Mouse (Mus musculus) intestine, embryonic 14.5 days (tissue): ENCODE data around the gene Cul3. TPM values are rescaled to one million over a fixed set of nuclear protein-coding genes. Genes with fewer than 3 reads are reported as not detected.

Experiments
- ATAC-seq: fragments of 200-750 bp; cut with Nextera tagmentation; replicated peaks from 2 replicates; pipeline ENCODE4 v1.8.0; 2017; ENCODE audit warnings: low read depth, moderate number of reproducible peaks, moderate TSS enrichment, moderate library complexity; ENCODE audit not compliant: low FRiP score, low TSS enrichment
- DNase-seq: peaks from one replicate; pipeline ENCODE4 v3.0.0-alpha.2; 2018; ENCODE audit warnings: low spot score
- H3K27ac ChIP-seq: fragments of 300-500 bp; sonication (generic); 2 replicates; pipeline ENCODE4 v1.5.1; 2014; ENCODE audit warnings: low read depth, mild to moderate bottlenecking, control low read depth
- H3K27me3 ChIP-seq: fragments of 300-500 bp; sonication (generic); replicated peaks from 2 replicates; pipeline ENCODE4 v1.6.1; 2014; ENCODE audit warnings: low read length, control low read depth; ENCODE audit not compliant: control insufficient read depth, insufficient read depth
- H3K36me3 ChIP-seq: fragments of 300-500 bp; sonication (generic); 2 replicates; pipeline ENCODE4 v1.6.1; 2014; ENCODE audit warnings: low read length, control low read depth; ENCODE audit not compliant: control insufficient read depth, insufficient read depth
- H3K4me1 ChIP-seq: fragments of 300-500 bp; sonication (generic); replicated peaks from 2 replicates; pipeline ENCODE4 v1.6.1; 2014; ENCODE audit warnings: low read length, control low read depth, mixed read lengths; ENCODE audit not compliant: control insufficient read depth, insufficient read depth
- H3K4me2 ChIP-seq: fragments of 300-500 bp; sonication (generic); 2 replicates; pipeline ENCODE4 v1.6.1; 2014; ENCODE audit warnings: low read length
- H3K4me3 ChIP-seq: fragments of 300-500 bp; sonication (generic); 2 replicates; pipeline ENCODE4 v1.5.1; 2014; ENCODE audit warnings: low read depth, low read length, control low read depth, mixed read lengths
- H3K9ac ChIP-seq: fragments of 300-500 bp; sonication (generic); 2 replicates; pipeline ENCODE4 v1.6.1; 2014; ENCODE audit warnings: mild to moderate bottlenecking, low read length
- H3K9me3 ChIP-seq: fragments of 300-500 bp; sonication (generic); 2 replicates; pipeline ENCODE4 v1.6.1; 2016; ENCODE audit warnings: low read length, control low read depth; ENCODE audit not compliant: control insufficient read depth
- WGBS: fragments of 180-500 bp; shearing (Covaris S2); extraction: QIAGEN DNeasy Blood & Tissue Kit; methylation state at CpG from one replicate; pipeline ENCODE4 v1.1.7; 2014; 5-methylcytosine and 5-hydroxymethylcytosine counted together
- polyA plus RNA-seq: library from polyadenylated mRNA; unstranded; fragments of >200 nt; fragmentation: Nextera tagmentation; extraction: Ambion mirVana; gene quantifications from 2 replicates; pipeline ENCODE4 v1.2.1, GENCODE M21; 2014

Gene Cul3
- polyA plus RNA-seq, 1 experiment from 2014 or later = 59.0 TPM

DNA sequence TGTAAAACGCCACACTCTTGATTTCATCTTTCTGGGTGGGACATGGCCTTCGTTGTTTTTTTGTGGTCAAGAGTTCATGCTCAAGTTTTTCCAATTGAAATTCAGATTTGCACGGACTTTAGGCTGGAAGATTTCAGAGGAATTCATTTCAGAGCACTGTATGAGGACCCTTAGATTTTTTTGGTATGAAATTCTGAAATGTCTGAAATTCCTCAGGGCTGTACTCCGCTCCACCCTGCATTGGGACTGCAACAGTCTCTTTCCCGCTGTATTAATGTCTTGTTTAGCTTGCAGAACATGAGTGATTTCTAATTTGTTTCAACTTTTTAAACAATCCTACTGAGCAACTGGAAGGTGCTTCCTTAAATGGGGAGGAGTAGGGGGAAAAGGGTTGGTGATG lies 90.0 kb downstream of the Cul3 start:
- WGBS = 55% methylated on average over 5 of the region's 5 CpGs
- Histone ChIP-seq H3K4me3 (no peak overlapping the region), H3K4me1 (no peaks in the 10 kb centered on the region), H3K9ac (no peak overlapping the region), H3K27me3 (no peaks in the 10 kb centered on the region), H3K36me3 (no peaks in the 10 kb centered on the region), H3K27ac (no peak overlapping the region), H3K4me2 (no peak overlapping the region), H3K9me3 (no peaks in the 10 kb centered on the region)
- ATAC-seq (no peak), DNase-seq (no peak)

DNA sequence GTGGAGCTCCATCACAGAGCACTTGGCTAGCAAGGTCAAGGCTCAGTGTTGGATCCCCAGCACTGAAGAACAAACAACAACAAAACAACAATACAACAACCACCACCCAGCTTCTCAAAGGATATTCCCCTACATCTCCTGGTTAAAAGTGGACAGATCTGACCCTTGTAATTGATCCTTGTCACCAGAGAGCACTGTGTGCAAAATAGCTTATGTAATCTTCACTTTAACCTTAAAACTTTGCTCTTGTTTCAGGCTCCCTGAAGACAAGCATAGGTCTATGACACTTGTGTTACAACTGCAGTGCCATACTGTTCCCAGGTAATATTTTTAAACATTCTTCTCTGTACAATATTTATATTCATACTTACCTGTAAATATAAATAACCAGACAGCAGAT lies 93.1 kb downstream of the Cul3 start:
- Histone ChIP-seq H3K27me3 (no peaks in the 10 kb centered on the region), H3K9ac (no peak overlapping the region), H3K36me3 (no peaks in the 10 kb centered on the region), H3K4me3 (no peak overlapping the region), H3K27ac (no peak overlapping the region), H3K9me3 (no peaks in the 10 kb centered on the region), H3K4me1 (no peaks in the 10 kb centered on the region), H3K4me2 (no peak overlapping the region)
- ATAC-seq (no peak), DNase-seq (no peak)

DNA sequence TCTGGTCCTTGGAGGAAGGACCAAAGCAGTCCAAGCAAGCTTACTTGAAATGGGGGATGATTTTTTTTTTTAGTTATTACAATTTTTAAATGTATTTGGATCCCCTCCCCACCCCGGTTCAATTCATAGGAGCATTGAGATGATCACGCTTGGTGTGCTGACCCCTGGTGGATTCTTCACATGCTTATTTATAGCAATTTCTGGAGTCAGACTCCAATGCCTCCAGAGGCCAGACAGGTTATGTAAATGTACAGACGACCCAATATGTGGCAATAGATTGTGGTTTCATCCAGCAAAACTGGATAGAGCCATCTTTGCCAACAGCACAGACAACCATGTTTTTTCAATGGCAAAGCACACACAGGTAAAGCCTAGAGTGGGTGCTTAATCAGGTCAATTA lies 96.2 kb downstream of the Cul3 start:
- no peak for ATAC-seq
- 63% methylated on average over 3 of the region's 3 CpGs for WGBS
- H3K27ac ChIP-seq = no peak overlapping the region

DNA sequence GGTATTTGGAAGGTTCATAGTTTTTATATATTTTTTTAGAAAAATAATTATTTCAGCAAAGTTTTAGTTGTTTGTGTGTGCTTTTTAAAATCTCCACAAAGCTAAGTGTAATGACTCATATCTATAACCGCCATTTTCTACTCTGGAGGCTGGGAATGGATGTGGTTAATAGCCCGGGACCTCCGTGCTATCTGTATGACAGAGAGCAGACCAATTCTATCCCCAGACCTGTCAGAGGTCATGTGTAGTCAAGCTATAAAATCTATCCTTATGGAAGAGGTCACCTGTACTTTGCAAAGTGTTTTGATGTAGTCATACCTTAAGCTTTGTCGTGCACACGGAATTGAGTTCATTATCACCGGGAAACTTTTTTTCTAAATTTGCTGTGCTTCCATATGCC lies 98.7 kb downstream of the Cul3 start:
- no peaks in the 10 kb centered on the region for H3K27me3 ChIP-seq
- DNase-seq (no peak), ATAC-seq (no peak)
- H3K4me3 ChIP-seq = no peak overlapping the region
- no peak overlapping the region for H3K9ac ChIP-seq
- H3K4me2 ChIP-seq = no peak overlapping the region
- no peak overlapping the region for H3K27ac ChIP-seq
- 89% methylated on average over 6 of the region's 6 CpGs for WGBS
- 0 out of 2 replicates have a peak, but pooled peaks cover 4% of the 10 kb centered on the region for H3K4me1 ChIP-seq
- H3K9me3 ChIP-seq = no peaks in the 10 kb centered on the region
- H3K36me3 ChIP-seq = no peaks in the 10 kb centered on the region

More for the DNA sequence above, 96.2 kb downstream of the Cul3 start:
- Histone ChIP-seq H3K27me3 (no peaks in the 10 kb centered on the region), H3K4me2 (no peak overlapping the region), H3K9me3 (no peaks in the 10 kb centered on the region), H3K9ac (no peak overlapping the region), H3K4me3 (no peak overlapping the region), H3K4me1 (0 out of 2 replicates have a peak, but pooled peaks cover 4% of the 10 kb centered on the region), H3K36me3 (no peaks in the 10 kb centered on the region)
- DNase-seq = no peak

DNA sequence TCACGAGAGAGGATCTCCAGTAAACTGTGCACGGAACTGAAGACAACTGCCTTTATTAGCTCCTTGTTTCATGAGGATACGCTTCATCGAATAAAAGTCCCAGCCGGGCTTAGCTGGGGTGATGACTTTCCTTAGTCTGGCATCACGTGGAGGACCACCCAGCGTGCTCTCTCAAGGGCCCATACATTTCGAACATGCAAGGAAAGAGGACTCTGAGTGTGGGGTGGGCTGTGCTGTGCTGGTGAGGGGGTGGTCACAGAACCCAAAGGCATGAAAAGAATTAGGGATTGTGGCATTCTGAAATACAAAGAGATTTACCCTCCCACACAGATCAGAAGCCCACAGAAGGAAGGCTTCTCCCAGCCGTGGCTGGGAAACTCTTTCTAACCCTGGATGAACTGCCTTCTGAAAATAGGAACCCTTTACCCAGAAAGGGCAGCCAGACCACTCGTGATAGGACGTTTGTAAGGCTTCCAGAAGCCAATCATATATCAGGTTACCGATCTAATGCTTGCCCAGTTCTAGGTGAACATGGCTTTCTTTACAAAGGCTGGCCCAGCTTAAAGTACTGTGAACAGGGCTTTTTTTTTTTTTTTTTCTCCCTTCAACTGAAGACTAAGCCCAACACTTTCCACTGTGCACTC lies 100.1 kb downstream of the Cul3 start:
- Histone ChIP-seq H3K4me3 (no peak overlapping the region), H3K4me2 (no peak overlapping the region), H3K36me3 (no peaks in the 10 kb centered on the region), H3K27me3 (no peaks in the 10 kb centered on the region), H3K4me1 (0 out of 2 replicates have a peak, but pooled peaks cover 4% of the 10 kb centered on the region), H3K27ac (no peak overlapping the region), H3K9me3 (no peaks in the 10 kb centered on the region), H3K9ac (no peak overlapping the region)
- ATAC-seq = no peak
- no peak for DNase-seq
- 45% methylated on average over 12 of the region's 12 CpGs for WGBS

DNA sequence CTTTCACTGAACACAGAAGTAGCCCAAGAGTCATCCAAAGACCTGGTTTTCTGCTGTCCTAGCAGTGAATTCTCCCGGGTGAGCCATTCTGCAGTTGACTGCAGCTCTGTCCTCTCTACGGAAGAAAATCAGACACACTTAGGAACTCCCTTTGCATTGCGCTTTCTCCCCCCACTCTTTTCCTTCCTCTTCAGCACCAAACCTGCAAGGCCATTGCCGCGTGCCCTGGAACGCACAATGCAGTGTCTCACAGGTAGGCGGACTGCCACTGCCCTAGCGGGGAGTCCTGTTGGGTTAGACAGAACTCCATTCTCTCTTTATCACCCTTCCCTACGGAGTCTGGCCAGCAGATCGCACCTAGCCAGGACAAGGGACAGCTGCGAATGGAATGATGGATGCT lies 100.8 kb downstream of the Cul3 start:
- Histone ChIP-seq H3K9me3 (no peaks in the 10 kb centered on the region), H3K4me2 (no peak overlapping the region), H3K4me1 (0 out of 2 replicates have a peak, but pooled peaks cover 4% of the 10 kb centered on the region), H3K27me3 (no peaks in the 10 kb centered on the region), H3K4me3 (no peak overlapping the region), H3K36me3 (no peaks in the 10 kb centered on the region), H3K27ac (no peak overlapping the region), H3K9ac (no peak overlapping the region)
- DNase-seq (no peak), ATAC-seq (no peak)
- 78% methylated on average over 11 of the region's 11 CpGs for WGBS

DNA sequence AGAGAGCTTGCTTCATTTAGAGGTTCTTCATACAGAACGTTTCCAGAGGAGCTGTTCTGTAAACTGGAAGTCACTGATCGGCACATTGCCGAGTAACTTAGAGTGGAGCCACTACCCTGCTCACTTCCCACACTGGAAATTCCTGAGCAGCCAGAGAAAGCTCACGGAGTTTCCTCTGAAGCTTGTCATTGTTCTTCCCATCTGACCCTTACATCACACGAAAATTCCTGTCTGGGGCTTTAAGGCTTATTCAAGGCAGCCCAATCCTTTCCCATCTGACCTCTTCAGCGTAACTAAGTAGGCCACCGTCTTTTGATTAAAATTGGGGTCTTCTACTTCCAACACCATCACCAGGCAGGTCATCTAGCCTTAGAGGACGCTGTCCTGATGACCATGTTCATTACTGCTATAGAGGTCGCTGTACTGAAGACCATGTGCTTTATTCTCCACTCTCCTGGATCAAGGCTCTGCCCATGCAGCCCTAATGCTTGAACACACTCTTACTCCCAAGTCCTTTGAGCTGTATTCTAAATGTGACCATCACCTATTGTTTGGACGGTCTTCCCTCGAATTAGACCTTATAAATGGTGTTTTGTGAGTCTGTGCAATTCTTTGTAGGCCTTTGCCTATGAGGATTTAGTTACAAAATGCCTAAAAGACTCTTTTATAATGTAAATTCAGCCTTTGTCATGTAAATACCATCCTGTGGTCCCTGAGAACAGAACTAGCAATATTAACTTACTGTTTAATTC lies 103.2 kb downstream of the Cul3 start:
- Histone ChIP-seq H3K4me3 (no peak overlapping the region), H3K36me3 (no peaks in the 10 kb centered on the region), H3K4me2 (no peak overlapping the region), H3K9me3 (no peaks in the 10 kb centered on the region), H3K27ac (no peak overlapping the region), H3K4me1 (0 out of 2 replicates have a peak, but pooled peaks cover 4% of the 10 kb centered on the region), H3K27me3 (no peaks in the 10 kb centered on the region), H3K9ac (no peak overlapping the region)
- ATAC-seq (no peak), DNase-seq (no peak)
- WGBS = 72% methylated on average over 11 of the region's 11 CpGs

DNA sequence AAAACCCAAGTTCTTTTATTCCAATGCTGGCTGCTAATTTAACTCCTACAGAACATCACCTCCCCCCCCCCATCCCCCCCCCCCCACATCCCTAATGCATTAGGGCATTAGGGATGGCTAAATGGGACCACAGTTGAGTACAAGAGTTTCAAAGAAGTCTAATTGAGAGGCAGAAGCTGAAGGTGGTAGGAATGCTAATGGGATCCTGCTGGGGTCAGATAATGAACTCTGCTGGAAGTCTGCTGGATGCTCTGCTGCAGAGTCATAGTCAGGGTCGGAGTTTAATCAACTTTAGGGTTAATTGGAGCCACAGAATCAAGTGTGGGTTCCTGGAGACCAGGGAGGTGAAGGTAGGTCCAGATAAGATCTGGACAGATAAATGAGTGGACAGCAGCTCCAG lies 104.2 kb downstream of the Cul3 start:
- no peaks in the 10 kb centered on the region for H3K9me3 ChIP-seq
- no peak for ATAC-seq
- 7% methylated on average over 1 of the region's 1 CpGs for WGBS
- H3K4me2 ChIP-seq = no peak overlapping the region
- no peak for DNase-seq
- H3K36me3 ChIP-seq = no peaks in the 10 kb centered on the region
- H3K27me3 ChIP-seq = no peaks in the 10 kb centered on the region
- no peak overlapping the region for H3K27ac ChIP-seq
- H3K4me1 ChIP-seq = 0 out of 2 replicates have a peak, but pooled peaks cover 4% of the 10 kb centered on the region
- no peak overlapping the region for H3K9ac ChIP-seq
- no peak overlapping the region for H3K4me3 ChIP-seq

DNA sequence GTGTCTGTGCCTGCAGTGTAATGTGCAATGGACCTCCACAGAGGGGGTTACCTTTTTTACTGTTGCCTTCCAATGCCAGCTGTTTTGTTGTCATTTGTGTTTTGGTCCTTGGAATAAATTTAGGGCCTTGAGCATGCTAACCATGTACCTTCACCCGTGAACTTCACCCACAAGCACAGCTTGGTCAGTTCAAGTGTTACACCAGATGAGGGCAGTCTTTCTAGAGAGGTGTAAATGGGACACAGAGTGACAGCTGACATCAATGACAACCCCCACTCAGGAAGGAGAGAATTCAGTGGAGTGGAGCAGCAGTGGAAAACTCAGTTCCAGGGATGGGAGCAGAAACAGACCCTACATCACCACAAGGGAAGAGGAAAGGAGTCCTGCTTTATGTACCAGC lies 109.7 kb downstream of the Cul3 start:
- Histone ChIP-seq H3K4me2 (no peak overlapping the region), H3K27ac (no peak overlapping the region), H3K36me3 (no peaks in the 10 kb centered on the region), H3K9me3 (no peaks in the 10 kb centered on the region), H3K4me3 (no peak overlapping the region), H3K27me3 (no peaks in the 10 kb centered on the region), H3K4me1 (no peaks in the 10 kb centered on the region), H3K9ac (no peak overlapping the region)
- 76% methylated on average over 1 of the region's 1 CpGs for WGBS
- ATAC-seq (no peak), DNase-seq (no peak)
